Mouse (Mus musculus) heart, embryonic 16.5 days (tissue): ENCODE results near the gene Pik3r6. TPM values are rescaled to one million over a fixed set of nuclear protein-coding genes. Genes with fewer than 3 reads are reported as not detected.

Source experiments
- ATAC-seq: fragments of 200-750 bp; cut with Nextera tagmentation; replicated peaks from 2 replicates; pipeline ENCODE4 v1.8.0; 2017; ENCODE audit warnings: moderate number of reproducible peaks; ENCODE audit not compliant: insufficient read depth, low FRiP score; ENCODE audit errors: extremely low read depth
- H3K27ac ChIP-seq: fragments of 300-500 bp; sonication (generic); 2 replicates; pipeline ENCODE4 v1.5.1; 2014; ENCODE audit warnings: mild to moderate bottlenecking, low read length, control low read depth, moderate library complexity
- H3K27me3 ChIP-seq: fragments of 300-500 bp; sonication (generic); 2 replicates; pipeline ENCODE4 v1.6.1; 2014; ENCODE audit warnings: low read length, mixed read lengths; ENCODE audit not compliant: control insufficient read depth, insufficient read depth
- H3K36me3 ChIP-seq: fragments of 300-500 bp; sonication (generic); 2 replicates; pipeline ENCODE4 v1.6.1; 2014; ENCODE audit not compliant: control insufficient read depth, insufficient read depth
- H3K4me1 ChIP-seq: fragments of 300-500 bp; sonication (generic); 2 replicates; pipeline ENCODE4 v1.6.1; 2014; ENCODE audit warnings: low read length, mixed read lengths; ENCODE audit not compliant: control insufficient read depth, insufficient read depth
- H3K4me2 ChIP-seq: fragments of 300-500 bp; sonication (generic); 2 replicates; pipeline ENCODE4 v1.6.1; 2014; ENCODE audit warnings: low read depth, mild to moderate bottlenecking, control low read depth, low read length
- H3K4me3 ChIP-seq: fragments of 300-500 bp; sonication (generic); 2 replicates; pipeline ENCODE4 v1.5.1; 2014; ENCODE audit warnings: mild to moderate bottlenecking, control low read depth, low read length
- H3K9ac ChIP-seq: fragments of 300-500 bp; sonication (generic); 2 replicates; pipeline ENCODE4 v1.6.1; 2014; ENCODE audit warnings: low read length, control low read depth
- H3K9me3 ChIP-seq: fragments of 300-500 bp; sonication (generic); replicated peaks from 2 replicates; pipeline ENCODE4 v1.6.1; 2016; ENCODE audit warnings: low read length; ENCODE audit not compliant: control insufficient read depth
- WGBS: fragments of 180-500 bp; shearing (Covaris S2); extraction: QIAGEN DNeasy Blood & Tissue Kit; methylation state at CpG from one replicate; pipeline ENCODE4 v1.1.7; 2014; 5-methylcytosine and 5-hydroxymethylcytosine counted together
- polyA plus RNA-seq: library from polyadenylated mRNA; unstranded; fragments of >200 nt; fragmentation: Nextera tagmentation; extraction: Ambion mirVana; gene quantifications from 2 replicates; pipeline ENCODE4 v1.2.1, GENCODE M21; 2015

Pik3r6 gene
- polyA plus RNA-seq, 1 experiment from 2014 or later: 5.6 TPM

GRCm38 (mm10) chr11:68497081-68497480 lies 5.7 kb upstream of the Pik3r6 start:
- peak overlapping the region; percentile 22; the same call in 1 of the 2 replicates for H3K27ac ChIP-seq
- H3K9ac ChIP-seq: no peak overlapping the region
- H3K9me3 ChIP-seq: no peaks in the 10 kb centered on the region
- no peaks in the 10 kb centered on the region for H3K36me3 ChIP-seq
- ATAC-seq: no peak
- no peak overlapping the region for H3K4me3 ChIP-seq
- no peak overlapping the region for H3K4me2 ChIP-seq
- peaks cover 17% of the 10 kb centered on the region for H3K4me1 ChIP-seq
- WGBS: 56% methylated on average over 6 of the region's 6 CpGs
- H3K27me3 ChIP-seq: no peaks in the 10 kb centered on the region

DNA sequence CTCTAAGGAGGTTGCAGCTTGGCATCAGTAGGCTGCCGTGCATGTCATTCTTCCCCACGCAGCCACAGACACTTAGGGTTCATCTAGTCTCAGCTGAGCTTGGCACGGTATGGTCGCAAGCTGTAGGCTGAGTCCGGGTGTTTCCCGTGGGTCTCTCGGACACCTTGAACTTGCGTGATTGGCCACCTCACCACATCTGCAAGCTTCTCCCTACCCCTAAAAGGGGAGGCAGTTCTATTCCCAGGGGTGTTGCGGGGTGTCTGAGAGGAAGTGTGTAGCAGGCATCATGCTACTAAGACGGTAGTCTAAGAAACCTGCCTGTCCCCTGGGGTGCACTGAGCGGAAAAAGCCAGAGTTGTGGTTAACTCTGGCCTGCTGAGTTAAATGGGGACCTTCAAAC lies 4.3 kb upstream of the Pik3r6 start:
- peaks cover 3% of the 10 kb centered on the region; the same call in 1 of the 2 replicates for H3K27me3 ChIP-seq
- H3K4me2 ChIP-seq: no peak overlapping the region
- no peak overlapping the region for H3K4me3 ChIP-seq
- H3K9me3 ChIP-seq: no peaks in the 10 kb centered on the region
- H3K36me3 ChIP-seq: no peaks in the 10 kb centered on the region
- H3K9ac ChIP-seq: no peak overlapping the region
- H3K27ac ChIP-seq: no peak overlapping the region
- H3K4me1 ChIP-seq: peaks cover 15% of the 10 kb centered on the region
- WGBS: 79% methylated on average over 11 of the region's 11 CpGs
- ATAC-seq: no peak

DNA sequence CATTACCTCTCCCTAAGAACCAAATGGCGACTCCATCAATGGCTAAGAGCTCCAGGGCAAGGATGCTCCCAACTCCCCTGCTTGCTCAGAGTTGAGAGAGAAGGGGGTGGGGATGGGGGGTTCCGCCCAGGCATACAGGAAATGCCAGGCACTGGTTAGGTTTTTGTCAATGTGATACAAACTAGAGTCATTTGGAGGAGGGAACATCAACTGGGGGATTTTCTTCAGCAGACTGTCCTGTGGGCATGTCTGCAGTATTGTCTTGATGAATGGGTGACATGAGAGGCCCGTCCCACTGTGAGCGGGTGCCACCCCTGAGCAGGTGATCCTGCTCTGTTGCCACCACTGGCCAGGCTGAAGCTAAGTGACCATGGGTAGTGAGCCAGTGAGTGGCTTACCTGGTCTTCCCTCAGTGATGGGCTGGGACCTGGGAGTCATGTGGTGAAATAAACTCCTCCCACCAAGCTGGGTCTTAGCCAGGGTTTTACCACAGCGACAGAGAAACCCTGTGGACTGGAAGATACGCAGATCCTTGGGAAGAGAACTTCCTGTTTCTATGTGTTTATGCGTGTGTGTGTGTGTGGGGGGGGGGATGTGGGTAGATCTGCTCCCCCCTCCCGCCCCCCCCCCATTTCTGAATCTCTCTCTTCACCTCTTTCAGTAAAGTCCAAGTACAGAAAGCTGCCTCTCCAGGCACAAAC lies 3.7 kb upstream of the Pik3r6 start:
- H3K4me1 ChIP-seq: peaks cover 11% of the 10 kb centered on the region
- no peaks in the 10 kb centered on the region for H3K36me3 ChIP-seq
- no peak for ATAC-seq
- 66% methylated on average over 8 of the region's 8 CpGs for WGBS
- H3K4me2 ChIP-seq: no peak overlapping the region
- H3K27me3 ChIP-seq: peaks cover 3% of the 10 kb centered on the region; the same call in 1 of the 2 replicates
- H3K27ac ChIP-seq: no peak overlapping the region
- H3K4me3 ChIP-seq: no peak overlapping the region
- no peaks in the 10 kb centered on the region for H3K9me3 ChIP-seq
- H3K9ac ChIP-seq: no peak overlapping the region

DNA sequence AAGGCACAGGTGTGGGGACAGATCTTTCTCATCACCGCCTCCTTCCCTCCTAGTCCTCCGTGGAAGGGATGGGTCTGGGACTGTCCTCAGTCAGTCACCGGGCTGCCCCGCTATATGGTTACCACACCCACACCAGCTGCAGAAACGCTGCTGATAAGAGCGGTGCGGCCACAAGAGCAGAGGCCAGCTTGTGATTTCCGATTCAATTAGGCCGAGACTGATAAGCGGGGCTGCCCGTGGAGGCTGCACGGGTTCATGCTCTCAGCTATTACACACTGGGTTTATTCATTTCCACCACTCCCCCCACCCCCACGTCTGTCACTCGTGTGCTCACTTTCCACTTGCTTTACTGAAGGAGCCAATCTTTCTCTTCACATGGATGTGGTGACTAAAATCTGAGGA lies 1.9 kb upstream of the Pik3r6 start:
- Histone ChIP-seq H3K9ac (0 out of 2 replicates have a peak overlapping the region, but pooled peaks have one; percentile 3), H3K36me3 (no peaks in the 10 kb centered on the region), H3K27ac (no peak overlapping the region), H3K9me3 (no peaks in the 10 kb centered on the region), H3K4me1 (peaks cover 11% of the 10 kb centered on the region), H3K4me2 (peak overlapping the region; percentile 50), H3K27me3 (peaks cover 3% of the 10 kb centered on the region; the same call in 1 of the 2 replicates), H3K4me3 (0 out of 2 replicates have a peak overlapping the region, but pooled peaks have one; percentile 1)
- WGBS: 15% methylated on average over 14 of the region's 14 CpGs
- peak; percentile 35 for ATAC-seq

DNA sequence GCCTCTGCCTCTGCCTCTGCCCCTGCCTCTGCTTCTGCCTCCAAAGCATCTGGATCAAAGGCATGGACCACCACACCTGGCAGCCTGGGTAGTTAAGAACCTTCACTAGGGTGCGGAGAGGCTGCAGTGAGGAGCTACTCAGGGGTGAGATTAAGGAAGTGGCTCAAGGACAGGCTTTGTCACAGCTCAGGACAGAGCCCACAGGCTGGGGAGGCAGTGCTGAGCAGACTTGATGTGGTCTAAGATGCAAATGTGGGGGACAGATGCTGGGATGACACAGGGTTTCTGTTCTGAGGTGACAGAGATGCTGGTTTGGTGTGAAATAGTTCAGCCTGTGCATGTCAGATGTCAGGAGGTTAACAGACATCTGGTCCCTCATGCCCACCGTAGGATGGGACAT lies 411 bp upstream of the Pik3r6 start:
- Histone ChIP-seq H3K9ac (no peak overlapping the region), H3K27ac (no peak overlapping the region), H3K9me3 (no peaks in the 10 kb centered on the region), H3K27me3 (peaks cover 3% of the 10 kb centered on the region; the same call in 1 of the 2 replicates), H3K4me2 (no peak overlapping the region), H3K4me3 (no peak overlapping the region), H3K4me1 (peaks cover 11% of the 10 kb centered on the region), H3K36me3 (no peaks in the 10 kb centered on the region)
- 71% methylated on average over 2 of the region's 2 CpGs for WGBS
- no peak for ATAC-seq

GRCm38 (mm10) chr11:68504913-68505312 lies 2.1 kb downstream of the Pik3r6 start:
- H3K4me3 ChIP-seq: no peak overlapping the region
- H3K4me2 ChIP-seq: peak overlapping the region; percentile 35; the same call in 1 of the 2 replicates
- no peak overlapping the region for H3K9ac ChIP-seq
- peaks cover 3% of the 10 kb centered on the region; the same call in 1 of the 2 replicates for H3K27me3 ChIP-seq
- ATAC-seq: no peak
- H3K9me3 ChIP-seq: no peaks in the 10 kb centered on the region
- H3K27ac ChIP-seq: no peak overlapping the region
- no peaks in the 10 kb centered on the region for H3K36me3 ChIP-seq
- peaks cover 11% of the 10 kb centered on the region for H3K4me1 ChIP-seq
- 70% methylated on average over 11 of the region's 11 CpGs for WGBS

DNA sequence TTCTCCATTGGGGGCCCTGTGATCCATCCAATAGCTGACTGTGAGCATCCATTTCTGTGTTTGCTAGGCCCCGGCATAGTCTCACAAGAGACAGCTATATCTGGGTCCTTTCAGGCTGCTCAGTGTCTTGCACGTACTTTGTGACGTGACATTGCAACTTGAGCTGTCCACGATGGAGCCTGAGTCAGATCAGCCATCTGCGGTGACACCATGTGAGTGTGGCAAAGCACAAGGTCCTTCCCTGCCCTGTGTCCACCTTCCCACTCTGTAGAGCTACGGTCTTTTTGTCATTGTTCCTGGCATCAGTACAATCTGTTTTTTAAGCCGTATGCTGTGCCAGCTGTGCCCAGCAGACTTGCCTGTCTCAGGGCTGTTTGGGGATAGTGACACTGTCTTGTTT lies 4.4 kb downstream of the Pik3r6 start:
- Histone ChIP-seq H3K27me3 (peaks cover 3% of the 10 kb centered on the region; the same call in 1 of the 2 replicates), H3K4me3 (no peak overlapping the region), H3K27ac (no peak overlapping the region), H3K4me2 (no peak overlapping the region), H3K9me3 (no peaks in the 10 kb centered on the region), H3K4me1 (0 out of 2 replicates have a peak, but pooled peaks cover 2% of the 10 kb centered on the region), H3K9ac (no peak overlapping the region), H3K36me3 (no peaks in the 10 kb centered on the region)
- 72% methylated on average over 7 of the region's 7 CpGs for WGBS
- no peak for ATAC-seq

DNA sequence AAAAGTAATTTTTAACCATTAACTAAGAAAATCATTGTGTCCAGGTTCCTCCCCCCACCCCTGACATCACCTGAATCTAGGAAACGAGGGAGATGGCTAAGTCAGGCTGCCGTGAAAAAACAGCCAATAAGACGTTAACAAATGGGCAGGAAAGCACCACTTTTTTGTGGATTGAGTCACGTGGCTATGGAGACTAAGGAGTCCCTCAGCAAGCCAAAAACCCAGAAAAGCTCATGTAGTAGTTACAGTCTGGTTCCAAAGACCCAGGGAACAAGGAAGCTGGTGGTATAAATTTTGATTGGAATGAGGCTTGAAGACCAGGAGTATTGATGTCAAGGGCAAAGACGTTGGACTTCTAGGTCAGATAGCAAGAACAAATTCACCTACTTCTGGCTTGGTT lies 5.8 kb downstream of the Pik3r6 start:
- Histone ChIP-seq H3K27me3 (no peaks in the 10 kb centered on the region), H3K36me3 (no peaks in the 10 kb centered on the region), H3K4me3 (no peak overlapping the region), H3K4me2 (no peak overlapping the region), H3K27ac (no peak overlapping the region), H3K9me3 (no peaks in the 10 kb centered on the region), H3K4me1 (no peaks in the 10 kb centered on the region), H3K9ac (no peak overlapping the region)
- ATAC-seq: no peak
- 65% methylated on average over 5 of the region's 5 CpGs for WGBS

GRCm38 (mm10) chr11:68509194-68509593 lies 6.4 kb downstream of the Pik3r6 start:
- Histone ChIP-seq H3K9me3 (no peaks in the 10 kb centered on the region), H3K4me3 (no peak overlapping the region), H3K9ac (no peak overlapping the region), H3K27me3 (no peaks in the 10 kb centered on the region), H3K27ac (no peak overlapping the region), H3K4me2 (no peak overlapping the region), H3K36me3 (no peaks in the 10 kb centered on the region), H3K4me1 (no peaks in the 10 kb centered on the region)
- ATAC-seq: no peak
- 42% methylated on average over 2 of the region's 2 CpGs for WGBS
